Mouse (Mus musculus) limb, embryonic 13.5 days (tissue): ENCODE results near the gene Cnst. TPM values are rescaled to one million over a fixed set of nuclear protein-coding genes. Genes with fewer than 3 reads are reported as not detected.
"Not testable (repeated sequence)": the region's sequence is repeated elsewhere in the genome, so short reads cannot be mapped to it uniquely, and the experiment has no call there.

ENCODE experiments used
- ATAC-seq: fragments of 200-750 bp; cut with Nextera tagmentation; 2 replicates; pipeline ENCODE4 v1.8.0; 2017; ENCODE audit warnings: low read depth, moderate number of reproducible peaks, moderate TSS enrichment; ENCODE audit not compliant: low FRiP score
- H3K27ac ChIP-seq: fragments of 300-500 bp; sonication (generic); 2 replicates; pipeline ENCODE4 v1.5.1; 2015; ENCODE audit warnings: inconsistent platforms, mild to moderate bottlenecking, moderate library complexity
- H3K27me3 ChIP-seq: fragments of 300-500 bp; sonication (generic); 2 replicates; pipeline ENCODE4 v1.6.1; 2015; ENCODE audit warnings: mild to moderate bottlenecking, inconsistent platforms
- H3K36me3 ChIP-seq: fragments of 300-500 bp; sonication (generic); 2 replicates; pipeline ENCODE4 v1.6.1; 2015; ENCODE audit warnings: inconsistent platforms, mild to moderate bottlenecking, moderate library complexity
- H3K4me1 ChIP-seq: fragments of 300-500 bp; sonication (generic); 2 replicates; pipeline ENCODE4 v1.6.1; 2015; ENCODE audit warnings: inconsistent platforms
- H3K4me2 ChIP-seq: fragments of 300-500 bp; sonication (generic); replicated peaks from 2 replicates; pipeline ENCODE4 v1.6.1; 2015; ENCODE audit warnings: inconsistent platforms, mild to moderate bottlenecking, moderate library complexity
- H3K4me3 ChIP-seq: fragments of 300-500 bp; sonication (generic); 2 replicates; pipeline ENCODE4 v1.5.1; 2015; ENCODE audit warnings: moderate library complexity, mild to moderate bottlenecking, inconsistent platforms
- H3K9ac ChIP-seq: fragments of 300-500 bp; sonication (generic); 2 replicates; pipeline ENCODE4 v1.6.1; 2015; ENCODE audit warnings: mild to moderate bottlenecking, inconsistent platforms
- H3K9me3 ChIP-seq: fragments of 300-500 bp; sonication (generic); 2 replicates; pipeline ENCODE4 v1.6.1; 2016; ENCODE audit warnings: inconsistent platforms
- WGBS: fragments of 180-500 bp; shearing (Covaris S2); methylation state at CpG from one replicate; pipeline ENCODE4 v1.1.7; 2015; 5-methylcytosine and 5-hydroxymethylcytosine counted together
- polyA plus RNA-seq: library from polyadenylated mRNA; unstranded; fragments of >200 nt; fragmentation: Nextera tagmentation; extraction: Ambion mirVana; gene quantifications from 2 replicates; pipeline ENCODE4 v1.2.1, GENCODE M21; 2015

Cnst gene
- polyA plus RNA-seq, 1 experiment from 2014 or later = 18.6 TPM

DNA sequence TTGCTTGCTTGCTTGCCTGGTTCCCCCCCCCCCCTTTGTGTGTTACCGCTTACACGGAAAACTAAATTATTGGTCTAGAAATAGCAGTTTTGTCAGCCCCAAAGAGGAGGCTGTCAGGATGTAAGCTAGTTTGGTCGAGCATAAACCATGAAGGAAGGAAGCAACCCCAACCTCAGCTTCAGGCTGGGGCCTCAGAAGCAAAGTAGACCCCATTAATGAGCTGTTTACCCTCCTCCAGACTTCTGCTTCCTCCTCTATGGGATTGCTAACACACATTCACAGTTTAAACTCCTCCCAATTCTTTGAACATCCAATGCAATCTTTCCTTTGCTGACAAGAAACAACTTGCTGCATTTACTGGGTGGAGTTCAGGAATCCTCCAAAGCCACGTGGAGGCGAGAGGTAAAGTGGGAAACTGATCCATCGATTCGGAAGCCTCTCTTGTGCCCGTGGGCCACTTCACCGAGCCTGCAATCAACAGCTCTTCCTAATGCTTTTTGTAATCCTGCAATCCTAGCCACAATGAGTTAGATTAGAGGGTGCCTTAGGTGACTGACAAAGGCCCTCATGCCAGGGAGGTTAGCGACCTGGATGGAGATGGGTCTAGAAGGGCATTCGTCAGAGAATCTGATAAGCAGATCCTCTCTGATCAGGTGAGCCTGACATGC is 86.7 kb downstream of the Cnst start:
- H3K9me3 ChIP-seq = no peaks in the 10 kb centered on the region
- peaks cover 9% of the 10 kb centered on the region for H3K4me1 ChIP-seq
- no peak overlapping the region for H3K9ac ChIP-seq
- WGBS = 76% methylated on average over 11 of the region's 11 CpGs
- H3K4me3 ChIP-seq = no peak overlapping the region
- H3K4me2 ChIP-seq = no peak overlapping the region
- H3K36me3 ChIP-seq = no peaks in the 10 kb centered on the region
- H3K27me3 ChIP-seq = no peaks in the 10 kb centered on the region
- ATAC-seq = no peak
- H3K27ac ChIP-seq = no peak overlapping the region

GRCm38 (mm10) chr1:179633414-179633752 is 87.2 kb downstream of the Cnst start:
- no peaks in the 10 kb centered on the region for H3K27me3 ChIP-seq
- H3K4me1 ChIP-seq = peaks cover 5% of the 10 kb centered on the region
- no peaks in the 10 kb centered on the region for H3K36me3 ChIP-seq
- no peak overlapping the region for H3K4me3 ChIP-seq
- H3K4me2 ChIP-seq = no peak overlapping the region
- no peak for ATAC-seq
- no peak overlapping the region for H3K9ac ChIP-seq
- H3K27ac ChIP-seq = no peak overlapping the region
- 28% methylated on average over 1 of the region's 1 CpGs for WGBS
- no peaks in the 10 kb centered on the region for H3K9me3 ChIP-seq

GRCm38 (mm10) chr1:179634159-179634558 is 88.0 kb downstream of the Cnst start:
- ATAC-seq = no peak
- Histone ChIP-seq H3K4me2 (no peak overlapping the region), H3K9ac (no peak overlapping the region), H3K27me3 (no peaks in the 10 kb centered on the region), H3K4me1 (no peaks in the 10 kb centered on the region), H3K36me3 (no peaks in the 10 kb centered on the region), H3K4me3 (no peak overlapping the region), H3K27ac (no peak overlapping the region), H3K9me3 (no peaks in the 10 kb centered on the region)
- 92% methylated on average over 3 of the region's 3 CpGs for WGBS

DNA sequence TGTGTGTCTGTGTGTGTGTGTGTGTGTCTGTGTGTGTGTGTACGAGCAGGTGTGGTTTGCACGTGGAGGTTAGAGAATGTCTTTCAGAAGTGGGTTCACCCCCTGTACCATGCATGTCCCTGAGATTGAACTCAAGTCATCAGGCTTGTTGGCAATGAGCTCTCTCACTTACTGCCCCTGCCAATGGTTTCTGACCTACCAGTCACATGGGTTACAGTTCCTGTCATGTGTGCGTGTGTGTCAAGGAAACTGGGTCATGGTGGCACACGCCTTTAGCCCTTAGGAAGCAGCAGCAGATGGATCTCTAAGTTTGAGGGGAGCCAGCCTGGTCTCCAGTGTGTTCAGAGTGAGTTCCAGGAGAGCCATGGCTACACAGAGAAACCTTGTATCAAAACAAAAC is 96.6 kb downstream of the Cnst start:
- Histone ChIP-seq H3K9ac (no peak overlapping the region), H3K4me2 (no peak overlapping the region), H3K27me3 (no peaks in the 10 kb centered on the region), H3K36me3 (no peaks in the 10 kb centered on the region), H3K4me1 (peaks cover 16% of the 10 kb centered on the region; the same call in 1 of the 2 replicates), H3K27ac (no peak overlapping the region), H3K4me3 (no peak overlapping the region), H3K9me3 (no peaks in the 10 kb centered on the region)
- no peak for ATAC-seq
- WGBS = 89% methylated on average over 4 of the region's 4 CpGs

- no peaks in the 10 kb centered on the region for H3K27me3 ChIP-seq
- no peaks in the 10 kb centered on the region for H3K9me3 ChIP-seq
- 51% methylated on average over 3 of the region's 3 CpGs for WGBS
Measured at GRCm38 (mm10) chr1:179644151-179644550, 98.0 kb downstream of the Cnst start.

DNA sequence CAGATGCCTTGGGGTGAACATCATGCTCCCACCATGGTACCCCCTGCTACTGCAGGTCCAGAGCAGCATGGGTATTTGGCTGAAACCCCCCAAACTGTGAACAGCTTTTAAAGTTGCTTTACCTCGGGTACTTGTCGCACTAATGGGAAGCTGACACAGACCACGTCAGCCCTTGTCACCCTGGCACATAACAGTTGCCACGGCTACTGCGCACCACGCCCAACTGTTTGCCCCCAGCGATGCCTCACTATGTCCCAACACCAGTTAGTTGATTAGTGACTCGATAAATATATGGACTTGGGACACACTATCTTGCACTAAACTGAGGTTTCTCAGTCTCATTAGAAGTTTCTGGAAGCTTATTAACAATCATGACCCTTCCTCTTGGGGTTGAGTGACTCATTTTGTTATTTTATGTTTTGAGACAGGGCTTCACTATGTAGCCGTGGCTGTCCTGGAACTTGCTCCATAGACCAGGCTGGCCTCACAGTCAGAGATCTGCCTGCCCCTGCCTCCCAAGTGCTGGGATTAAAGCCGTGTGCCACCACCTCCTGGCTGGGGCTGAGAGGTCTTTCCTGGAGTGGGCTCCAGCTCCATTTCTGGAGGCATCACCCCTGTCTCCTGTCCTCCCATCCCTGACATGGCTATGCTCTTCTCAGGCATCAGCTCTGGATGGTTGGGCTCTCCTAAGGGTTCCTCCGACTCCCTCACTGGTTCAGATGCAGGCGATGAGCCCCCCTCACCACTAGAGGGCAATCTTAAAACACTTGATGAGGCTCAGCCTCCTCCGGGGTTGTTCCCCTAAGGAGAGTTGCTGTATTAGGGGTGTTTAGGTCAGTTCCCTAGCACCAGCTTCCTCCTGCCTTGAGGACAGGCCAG is 99.2 kb downstream of the Cnst start:
- H3K27me3 ChIP-seq = no peaks in the 10 kb centered on the region
- no peaks in the 10 kb centered on the region for H3K36me3 ChIP-seq
- H3K4me1 ChIP-seq = peaks cover 16% of the 10 kb centered on the region; the same call in 1 of the 2 replicates
- H3K4me2 ChIP-seq = peak overlapping the region; percentile 58
- no peak overlapping the region for H3K9ac ChIP-seq
- no peaks in the 10 kb centered on the region for H3K9me3 ChIP-seq
- peak overlapping the region; percentile 32 for H3K4me3 ChIP-seq
- H3K27ac ChIP-seq = no peak overlapping the region
- ATAC-seq = peak; percentile 76; the same call in 1 of the 2 replicates
- WGBS = 62% methylated on average over 13 of the region's 13 CpGs

More at GRCm38 (mm10) chr1:179644151-179644550, 98.0 kb downstream of the Cnst start:
- no peak for ATAC-seq
- H3K9ac ChIP-seq = 0 out of 2 replicates have a peak overlapping the region, but pooled peaks have one; percentile 31
- peaks cover 16% of the 10 kb centered on the region; the same call in 1 of the 2 replicates for H3K4me1 ChIP-seq
- no peak overlapping the region for H3K4me3 ChIP-seq
- no peaks in the 10 kb centered on the region for H3K36me3 ChIP-seq
- no peak overlapping the region for H3K4me2 ChIP-seq
- H3K27ac ChIP-seq = no peak overlapping the region

GRCm38 (mm10) chr1:179645980-179646268 is 99.8 kb downstream of the Cnst start:
- WGBS = 19% methylated on average over 4 of the region's 4 CpGs
- H3K4me1 ChIP-seq = peaks cover 16% of the 10 kb centered on the region; the same call in 1 of the 2 replicates
- H3K36me3 ChIP-seq = no peaks in the 10 kb centered on the region
- peak overlapping the region; percentile 32 for H3K4me3 ChIP-seq
- no peaks in the 10 kb centered on the region for H3K9me3 ChIP-seq
- H3K4me2 ChIP-seq = peak overlapping the region; percentile 58
- H3K27ac ChIP-seq = no peak overlapping the region
- H3K27me3 ChIP-seq = no peaks in the 10 kb centered on the region
- no peak overlapping the region for H3K9ac ChIP-seq
- ATAC-seq = 0 out of 2 replicates have a peak, but pooled peaks have one; percentile 19

GRCm38 (mm10) chr1:179648678-179649077 is 102.5 kb downstream of the Cnst start:
- WGBS = 87% methylated on average over 5 of the region's 5 CpGs
- not testable (repeated sequence) for H3K4me3 ChIP-seq, H3K9ac ChIP-seq, ATAC-seq, H3K9me3 ChIP-seq, H3K36me3 ChIP-seq, H3K27ac ChIP-seq, H3K4me2 ChIP-seq, H3K27me3 ChIP-seq
- H3K4me1 ChIP-seq = peaks cover 16% of the 10 kb centered on the region; the same call in 1 of the 2 replicates

DNA sequence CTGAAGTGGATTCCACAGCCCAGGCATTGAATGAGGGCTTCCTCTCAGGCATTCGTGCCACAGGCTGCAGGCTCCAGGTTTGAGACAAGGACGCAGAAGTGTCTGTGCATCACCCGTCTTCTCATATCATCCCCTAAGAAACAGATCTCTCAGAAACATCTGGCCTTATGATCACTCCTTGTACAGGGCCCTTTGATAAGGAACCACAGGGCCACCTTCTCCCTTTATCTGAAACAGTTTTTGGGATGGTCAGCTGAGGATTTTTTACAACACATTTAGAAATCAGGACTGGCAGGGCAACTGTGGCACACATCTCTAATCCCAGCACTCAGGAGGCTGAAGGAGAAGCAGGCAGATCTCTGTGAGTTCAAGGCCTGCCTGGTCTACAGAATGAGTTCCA is 103.2 kb downstream of the Cnst start:
- no peak overlapping the region for H3K4me2 ChIP-seq
- H3K27me3 ChIP-seq = no peaks in the 10 kb centered on the region
- ATAC-seq = no peak
- 71% methylated on average over 3 of the region's 3 CpGs for WGBS
- H3K4me3 ChIP-seq = no peak overlapping the region
- H3K4me1 ChIP-seq = peaks cover 12% of the 10 kb centered on the region; the same call in 1 of the 2 replicates
- H3K9ac ChIP-seq = no peak overlapping the region
- H3K36me3 ChIP-seq = no peaks in the 10 kb centered on the region
- no peak overlapping the region for H3K27ac ChIP-seq
- no peaks in the 10 kb centered on the region for H3K9me3 ChIP-seq

DNA sequence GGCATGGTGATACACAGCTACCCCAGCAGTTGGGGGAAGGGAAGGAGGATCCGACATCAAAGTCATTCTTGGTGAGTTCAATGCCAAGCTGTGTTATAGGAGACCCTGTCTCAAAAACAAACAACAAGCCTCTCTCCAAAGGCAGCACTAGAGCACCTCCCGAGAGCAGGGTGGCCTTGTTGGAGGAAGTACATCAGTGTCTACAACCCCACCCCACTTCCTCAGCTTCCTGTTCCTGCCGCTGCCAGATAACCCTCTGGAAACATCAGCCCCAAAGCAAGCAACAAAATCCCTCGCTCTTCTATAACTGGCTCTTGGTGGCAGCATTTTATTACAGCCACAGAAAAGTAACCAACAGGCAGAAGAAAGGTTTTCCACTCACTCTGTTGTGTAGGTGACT is 104.1 kb downstream of the Cnst start:
- ATAC-seq = no peak
- no peaks in the 10 kb centered on the region for H3K36me3 ChIP-seq
- H3K4me3 ChIP-seq = no peak overlapping the region
- no peaks in the 10 kb centered on the region for H3K9me3 ChIP-seq
- H3K9ac ChIP-seq = no peak overlapping the region
- no peak overlapping the region for H3K4me2 ChIP-seq
- H3K4me1 ChIP-seq = 0 out of 2 replicates have a peak, but pooled peaks cover 5% of the 10 kb centered on the region
- WGBS = 76% methylated on average over 4 of the region's 4 CpGs
- H3K27ac ChIP-seq = no peak overlapping the region
- no peaks in the 10 kb centered on the region for H3K27me3 ChIP-seq

- Histone ChIP-seq H3K36me3 (no peaks in the 10 kb centered on the region), H3K27ac (no peak overlapping the region), H3K27me3 (no peaks in the 10 kb centered on the region), H3K4me1 (no peaks in the 10 kb centered on the region), H3K9me3 (no peaks in the 10 kb centered on the region), H3K4me3 (no peak overlapping the region), H3K4me2 (no peak overlapping the region), H3K9ac (no peak overlapping the region)
- 81% methylated on average over 5 of the region's 5 CpGs for WGBS
- no peak for ATAC-seq
Measured at GRCm38 (mm10) chr1:179651224-179651623, 105.1 kb downstream of the Cnst start.

- no peak for ATAC-seq
- Histone ChIP-seq H3K9me3 (no peaks in the 10 kb centered on the region), H3K27ac (no peak overlapping the region), H3K4me1 (no peaks in the 10 kb centered on the region; the same call in 1 of the 2 replicates), H3K4me3 (no peak overlapping the region), H3K27me3 (no peaks in the 10 kb centered on the region), H3K9ac (no peak overlapping the region), H3K36me3 (no peaks in the 10 kb centered on the region), H3K4me2 (no peak overlapping the region)
- 85% methylated on average over 5 of the region's 5 CpGs for whole genome bisulfite sequencing
Measured at GRCm38 (mm10) chr1:179663065-179663464, 116.9 kb downstream of the Cnst start.
